Mouse (Mus musculus) liver, embryonic 14.5 days (tissue): ENCODE data around the gene Atp5k. TPM values are rescaled to one million over a fixed set of nuclear protein-coding genes. Genes with fewer than 3 reads are reported as not detected.

Experiments
- ATAC-seq: fragments of 200-750 bp; cut with Nextera tagmentation; 2 replicates; pipeline ENCODE4 v1.8.0; 2017; ENCODE audit warnings: moderate number of reproducible peaks, mild to moderate bottlenecking, moderate library complexity; ENCODE audit not compliant: insufficient read depth
- DNase-seq, 3 experiments: peaks; one replicate each; pipeline ENCODE4 v3.0.0-alpha.2; 2012 to 2013; ENCODE audit warnings: low read depth in 3 of 3, low spot score in 3 of 3
- H3K27ac ChIP-seq: fragments of 300-500 bp; sonication (generic); 2 replicates; pipeline ENCODE4 v1.5.1; 2014; ENCODE audit warnings: moderate library complexity, mild to moderate bottlenecking, control low read depth, inconsistent platforms
- H3K27me3 ChIP-seq: fragments of 300-500 bp; sonication (generic); 2 replicates; pipeline ENCODE4 v1.6.1; 2014; ENCODE audit warnings: mild to moderate bottlenecking, low read length, moderate library complexity; ENCODE audit not compliant: control insufficient read depth, insufficient read depth
- H3K36me3 ChIP-seq: fragments of 300-500 bp; sonication (generic); replicated peaks from 2 replicates; pipeline ENCODE4 v1.6.1; 2014; ENCODE audit warnings: low read depth; ENCODE audit not compliant: control insufficient read depth, insufficient read depth
- H3K4me1 ChIP-seq, 2 experiments: fragments of 200-500 bp in 1 of 2; fragments of 300-500 bp in 1 of 2; sonication (generic) in 1 of 2; replicated peaks; 2 replicates each; pipeline ENCODE4 v1.6.1; 2012 to 2014; ENCODE audit warnings: antibody characterized with exemption in 1 of 2, inconsistent platforms in 1 of 2, low read length in 1 of 2; ENCODE audit not compliant: control insufficient read depth in 2 of 2, insufficient read depth in 2 of 2
- H3K4me2 ChIP-seq: fragments of 300-500 bp; sonication (generic); 2 replicates; pipeline ENCODE4 v1.6.1; 2014; ENCODE audit warnings: low read depth, mild to moderate bottlenecking, control low read depth, moderate library complexity
- H3K4me3 ChIP-seq, 2 experiments: fragments of 200-500 bp in 1 of 2; fragments of 300-500 bp in 1 of 2; sonication (generic) in 1 of 2; 2 replicates each; pipeline ENCODE4 v1.5.1; 2012 to 2014; ENCODE audit warnings: low read depth in 2 of 2, low read length in 2 of 2, mild to moderate bottlenecking in 2 of 2, control low read depth in 1 of 2, inconsistent platforms in 1 of 2, moderate library complexity in 1 of 2; ENCODE audit not compliant: insufficient read depth in 1 of 2
- H3K9ac ChIP-seq: fragments of 300-500 bp; sonication (generic); replicated peaks from 2 replicates; pipeline ENCODE4 v1.6.1; 2014; ENCODE audit warnings: mild to moderate bottlenecking, control low read depth, moderate library complexity
- H3K9me3 ChIP-seq: fragments of 300-500 bp; sonication (generic); 2 replicates; pipeline ENCODE4 v1.6.1; 2016; ENCODE audit warnings: low read length, mixed read lengths; ENCODE audit not compliant: control insufficient read depth
- CTCF ChIP-seq: IDR thresholded peaks from 2 replicates; pipeline ENCODE4 v1.5.1; 2016; ENCODE audit warnings: antibody characterized with exemption, low read depth, control low read depth
- EP300 ChIP-seq: IDR thresholded peaks from 2 replicates; pipeline ENCODE4 v1.6.1; 2016; ENCODE audit warnings: antibody characterized with exemption, low read depth
- WGBS: fragments of 180-500 bp; shearing (Covaris S2); extraction: QIAGEN DNeasy Blood & Tissue Kit; methylation state at CpG from one replicate; pipeline ENCODE4 v1.1.7; 2014; ENCODE audit not compliant: insufficient replicate concordance; 5-methylcytosine and 5-hydroxymethylcytosine counted together
- polyA plus RNA-seq, 2 experiments: library from polyadenylated mRNA; depleted of rRNA in 1 of 2; stranded (reverse) in 1 of 2; unstranded in 1 of 2; fragments of >200 nt; fragmentation: Nextera tagmentation in 1 of 2; extraction: Ambion mirVana in 1 of 2; gene quantifications; 2 replicates each; pipeline versions ENCODE4 v1.2.1 to v1.2.3; 2012 to 2014

Gene Atp5k
- polyA plus RNA-seq, 2 experiments = 99.9 to 285 TPM

GRCm38 (mm10) chr5:108386449-108386848 is 47.8 kb downstream of the Atp5k start:
- no peaks in the 10 kb centered on the region for H3K36me3 ChIP-seq
- DNase-seq (no peak), ATAC-seq (no peak)
- TF ChIP-seq CTCF = no peak
- TF ChIP-seq EP300 = no peak
- 47% methylated on average over 4 of the region's 4 CpGs for WGBS
- no peak overlapping the region for H3K4me2 ChIP-seq
- no peaks in the 10 kb centered on the region for H3K4me1 ChIP-seq
- no peaks in the 10 kb centered on the region for H3K27me3 ChIP-seq
- no peak overlapping the region for H3K27ac ChIP-seq
- no peaks in the 10 kb centered on the region for H3K9me3 ChIP-seq
- no peak overlapping the region for H3K9ac ChIP-seq
- H3K4me3 ChIP-seq = no peak overlapping the region

GRCm38 (mm10) chr5:108385632-108386031 is 48.6 kb downstream of the Atp5k start:
- Histone ChIP-seq H3K4me2 (no peak overlapping the region), H3K36me3 (no peaks in the 10 kb centered on the region), H3K4me3 (no peak overlapping the region), H3K27ac (no peak overlapping the region), H3K9me3 (no peaks in the 10 kb centered on the region), H3K9ac (no peak overlapping the region), H3K27me3 (no peaks in the 10 kb centered on the region), H3K4me1 (no peaks in the 10 kb centered on the region)
- TF ChIP-seq CTCF (no peak), EP300 (no peak)
- DNase-seq (no peak), ATAC-seq (no peak)
- 68% methylated on average over 2 of the region's 2 CpGs for WGBS

Other genes starting within 250 kb of the Atp5k start
- 13.6 and 17.3 TPM in 2 replicates for gene Dr1, start 165.6 kb downstream of the Atp5k start, polyA plus RNA-seq (2012; rRNA removed)
- 25.3 and 28.1 TPM in 2 replicates for gene Dr1, start 165.6 kb downstream of the Atp5k start, polyA plus RNA-seq (2014; fragmentation: Nextera tagmentation; extraction: Ambion mirVana)
- gene Pigg, start 121.8 kb downstream of the Atp5k start, polyA plus RNA-seq (2012; rRNA removed) = 2.3 and 2.6 TPM in 2 replicates
- 1.1 and 1.2 TPM in 2 replicates for gene Pigg, start 121.8 kb downstream of the Atp5k start, polyA plus RNA-seq (2014; fragmentation: Nextera tagmentation; extraction: Ambion mirVana)
- gene Gm42517, start 66.5 kb downstream of the Atp5k start, polyA plus RNA-seq (2012; rRNA removed) = 0.19 and 0.20 TPM in 2 replicates
- 0.10 TPM in 1 of 2 replicates, not detected in the other for gene Gm42517, start 66.5 kb downstream of the Atp5k start, polyA plus RNA-seq (2014; fragmentation: Nextera tagmentation; extraction: Ambion mirVana)
- gene Pde6b, start 46.1 kb downstream of the Atp5k start, polyA plus RNA-seq (2012; rRNA removed) = not detected in 2 replicates
- 0.09 TPM in 1 of 2 replicates, not detected in the other for gene Pde6b, start 46.1 kb downstream of the Atp5k start, polyA plus RNA-seq (2014; fragmentation: Nextera tagmentation; extraction: Ambion mirVana)
- gene Mfsd7a, start 14.4 kb upstream of the Atp5k start, polyA plus RNA-seq (2012; rRNA removed) = 0.32 and 0.36 TPM in 2 replicates
- gene Mfsd7a, start 14.4 kb upstream of the Atp5k start, polyA plus RNA-seq (2014; fragmentation: Nextera tagmentation; extraction: Ambion mirVana) = 0.08 and 0.09 TPM in 2 replicates
- gene Pcgf3, start 26.8 kb upstream of the Atp5k start, polyA plus RNA-seq (2012; rRNA removed) = 3.8 and 4.9 TPM in 2 replicates
- 4.5 and 5.4 TPM in 2 replicates for gene Pcgf3, start 26.8 kb upstream of the Atp5k start, polyA plus RNA-seq (2014; fragmentation: Nextera tagmentation; extraction: Ambion mirVana)
- 0.23 TPM in 1 of 2 replicates, not detected in the other for gene Cplx1, start 115.6 kb upstream of the Atp5k start, polyA plus RNA-seq (2012; rRNA removed)
- not detected in 2 replicates for gene Cplx1, start 115.6 kb upstream of the Atp5k start, polyA plus RNA-seq (2014; fragmentation: Nextera tagmentation; extraction: Ambion mirVana)
- gene Gak, start 195.3 kb upstream of the Atp5k start, polyA plus RNA-seq (2012; rRNA removed) = 19.4 and 22.6 TPM in 2 replicates
- 20.7 and 22.7 TPM in 2 replicates for gene Gak, start 195.3 kb upstream of the Atp5k start, polyA plus RNA-seq (2014; fragmentation: Nextera tagmentation; extraction: Ambion mirVana)
- 8.2 and 11.1 TPM in 2 replicates for gene Tmem175, start 195.3 kb upstream of the Atp5k start, polyA plus RNA-seq (2012; rRNA removed)
- gene Tmem175, start 195.3 kb upstream of the Atp5k start, polyA plus RNA-seq (2014; fragmentation: Nextera tagmentation; extraction: Ambion mirVana) = 12.8 and 15.0 TPM in 2 replicates
- gene Idua, start 225.9 kb upstream of the Atp5k start, polyA plus RNA-seq (2012; rRNA removed) = 3.0 and 3.1 TPM in 2 replicates
- gene Idua, start 225.9 kb upstream of the Atp5k start, polyA plus RNA-seq (2014; fragmentation: Nextera tagmentation; extraction: Ambion mirVana) = 2.5 and 2.9 TPM in 2 replicates
- 4.7 TPM in 2 replicates for gene Dgkq, start 235.2 kb upstream of the Atp5k start, polyA plus RNA-seq (2012; rRNA removed)
- 1.9 and 2.3 TPM in 2 replicates for gene Dgkq, start 235.2 kb upstream of the Atp5k start, polyA plus RNA-seq (2014; fragmentation: Nextera tagmentation; extraction: Ambion mirVana)
- gene Slc26a1, start 241.1 kb upstream of the Atp5k start, polyA plus RNA-seq (2012; rRNA removed) = 15.3 and 17.9 TPM in 2 replicates
- gene Slc26a1, start 241.1 kb upstream of the Atp5k start, polyA plus RNA-seq (2014; fragmentation: Nextera tagmentation; extraction: Ambion mirVana) = 12.6 and 15.5 TPM in 2 replicates